Mouse (Mus musculus): ENCODE measurements around the gene Zfp1. TPM values are rescaled to one million over a fixed set of nuclear protein-coding genes. Genes with fewer than 3 reads are reported as not detected.

Zfp1 gene
- polyA plus RNA-seq (2016; fragmentation: Nextera tagmentation; extraction: Ambion mirVana): 24.8 and 26.2 TPM in 2 replicates

GRCm38 (mm10) chr8:111643264-111644141 is at the start of gene Zfp1:
Gene Zfp1, plus strand, starts transcription at chr8:111643401.
- Histone ChIP-seq H3K36me3 (no peaks in the 10 kb centered on the region), H3K27ac (peak within 1 kb of the TSS; percentile 91), H3K9ac (peak within 1 kb of the TSS; percentile 80), H3K9me3 (replicated peaks) (no peaks in the 10 kb centered on the region), H3K4me1 (peaks cover 7% of the 10 kb centered on the region), H3K4me2 (replicated peaks) (peak within 1 kb of the TSS; percentile 56), H3K4me3 (peak within 1 kb of the TSS; percentile 72), H3K27me3 (no peaks in the 10 kb centered on the region)
- ATAC-seq (ENCODE audit: low FRiP score): peak; percentile 98
- 1% methylated on average over 75 of the region's 75 CpGs for WGBS

- Histone ChIP-seq H3K9me3 (replicated peaks) (no peaks in the 10 kb centered on the region), H3K36me3 (no peaks in the 10 kb centered on the region), H3K4me3 (no peak overlapping the region), H3K27me3 (no peaks in the 10 kb centered on the region), H3K4me1 (peaks cover 50% of the 10 kb centered on the region), H3K27ac (no peak overlapping the region), H3K9ac (no peak overlapping the region), H3K4me2 (replicated peaks) (no peak overlapping the region)
- no peak for ATAC-seq (ENCODE audit: low FRiP score)
- 80% methylated on average over 3 of the region's 3 CpGs for WGBS
These were observed 49.0 kb upstream of the Zfp1 start for GRCm38 (mm10) chr8:111594044-111594840.

DNA sequence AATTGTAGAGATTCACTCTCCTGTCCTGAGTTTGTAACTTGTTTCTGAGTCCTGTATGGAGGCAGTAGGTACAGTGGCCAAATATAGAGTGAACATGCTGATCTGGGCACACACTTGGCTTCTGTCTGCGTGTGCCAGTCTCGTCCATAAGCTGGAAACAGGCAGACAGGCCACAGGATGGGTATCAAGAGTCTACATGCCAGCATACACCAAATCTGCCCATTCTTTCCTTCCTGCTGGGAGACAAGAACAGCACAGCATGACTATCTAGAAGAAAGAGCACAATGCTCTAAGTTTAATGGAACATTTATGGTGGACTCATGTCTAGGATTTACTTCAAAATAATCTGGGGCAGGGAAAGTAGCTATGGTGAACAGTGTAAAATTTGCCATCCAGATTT is 48.2 kb upstream of the Zfp1 start:
- Histone ChIP-seq H3K9ac (no peak overlapping the region), H3K36me3 (no peaks in the 10 kb centered on the region), H3K4me3 (no peak overlapping the region), H3K4me1 (peaks cover 50% of the 10 kb centered on the region), H3K27ac (no peak overlapping the region; the same call in 1 of the 2 replicates), H3K27me3 (no peaks in the 10 kb centered on the region), H3K4me2 (replicated peaks) (no peak overlapping the region), H3K9me3 (replicated peaks) (no peaks in the 10 kb centered on the region)
- ATAC-seq (ENCODE audit: low FRiP score): no peak
- WGBS: 96% methylated on average over 2 of the region's 2 CpGs

DNA sequence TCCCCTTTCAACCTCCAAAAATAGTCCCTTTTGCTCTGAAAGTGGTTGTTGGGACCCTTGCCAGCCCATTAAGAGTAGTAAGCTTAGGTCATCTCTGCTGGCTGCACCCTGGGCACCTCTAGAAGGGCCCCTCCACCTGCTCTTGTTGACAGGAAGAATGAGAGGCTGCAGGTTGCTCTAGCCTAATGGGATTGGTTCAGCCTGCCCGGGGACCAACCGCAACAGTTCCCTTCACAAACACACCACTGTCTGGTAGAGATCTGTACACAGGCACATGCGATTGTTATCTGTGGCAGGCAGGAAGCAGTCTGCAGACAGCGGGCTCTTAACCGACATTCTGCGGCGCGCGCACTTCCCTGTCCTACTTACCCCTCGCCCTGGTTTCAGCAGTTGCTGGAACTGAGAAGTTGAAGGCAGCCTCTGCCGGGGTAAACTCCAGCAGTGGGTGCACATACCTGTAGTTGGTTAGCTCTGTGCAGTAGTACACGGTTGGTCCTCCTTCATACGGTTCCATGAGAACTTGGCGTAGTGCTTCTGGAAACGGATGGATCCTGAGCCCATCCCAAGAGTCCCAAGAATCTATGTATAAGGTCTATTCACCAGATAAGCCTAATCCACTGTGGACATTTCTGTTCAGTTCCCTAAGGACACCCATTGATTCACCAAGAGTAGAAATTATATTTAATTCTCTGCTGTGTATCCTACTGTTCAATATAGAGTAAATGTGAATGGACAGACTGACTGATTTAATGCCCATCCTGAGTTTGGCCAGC is 47.3 kb upstream of the Zfp1 start:
- no peak for ATAC-seq (ENCODE audit: low FRiP score)
- Histone ChIP-seq H3K36me3 (no peaks in the 10 kb centered on the region), H3K27ac (peak overlapping the region; percentile 4; the same call in 1 of the 2 replicates), H3K4me1 (peaks cover 50% of the 10 kb centered on the region), H3K4me3 (no peak overlapping the region), H3K9me3 (replicated peaks) (no peaks in the 10 kb centered on the region), H3K4me2 (replicated peaks) (no peak overlapping the region), H3K9ac (no peak overlapping the region), H3K27me3 (no peaks in the 10 kb centered on the region)
- 89% methylated on average over 15 of the region's 15 CpGs for WGBS

- Histone ChIP-seq H3K36me3 (no peaks in the 10 kb centered on the region), H3K4me2 (replicated peaks) (no peak overlapping the region), H3K9me3 (replicated peaks) (no peaks in the 10 kb centered on the region), H3K27me3 (no peaks in the 10 kb centered on the region), H3K4me3 (no peak overlapping the region), H3K9ac (no peak overlapping the region), H3K4me1 (peaks cover 50% of the 10 kb centered on the region), H3K27ac (0 out of 2 replicates have a peak overlapping the region, but pooled peaks have one; percentile 18)
- WGBS: 65% methylated on average over 3 of the region's 3 CpGs
- ATAC-seq (ENCODE audit: low FRiP score): no peak
These were observed 46.7 kb upstream of the Zfp1 start for GRCm38 (mm10) chr8:111596485-111596821.

GRCm38 (mm10) chr8:111597310-111597709 is 45.9 kb upstream of the Zfp1 start:
- no peaks in the 10 kb centered on the region for H3K9me3 ChIP-seq (replicated peaks)
- H3K4me3 ChIP-seq: no peak overlapping the region
- H3K4me1 ChIP-seq: peaks cover 43% of the 10 kb centered on the region
- H3K27ac ChIP-seq: 0 out of 2 replicates have a peak overlapping the region, but pooled peaks have one; percentile 40
- no peak overlapping the region for H3K9ac ChIP-seq
- 64% methylated on average over 1 of the region's 1 CpGs for WGBS
- no peak for ATAC-seq (ENCODE audit: low FRiP score)
- H3K4me2 ChIP-seq (replicated peaks): no peak overlapping the region
- H3K36me3 ChIP-seq: no peaks in the 10 kb centered on the region
- H3K27me3 ChIP-seq: no peaks in the 10 kb centered on the region

GRCm38 (mm10) chr8:111599707-111600444 is 43.3 kb upstream of the Zfp1 start:
- WGBS: 79% methylated on average over 9 of the region's 9 CpGs
- Histone ChIP-seq H3K4me2 (replicated peaks) (no peak overlapping the region), H3K27ac (no peak overlapping the region), H3K36me3 (no peaks in the 10 kb centered on the region), H3K27me3 (no peaks in the 10 kb centered on the region), H3K4me3 (no peak overlapping the region), H3K9ac (no peak overlapping the region), H3K4me1 (peaks cover 22% of the 10 kb centered on the region), H3K9me3 (replicated peaks) (no peaks in the 10 kb centered on the region)
- ATAC-seq (ENCODE audit: low FRiP score): no peak

DNA sequence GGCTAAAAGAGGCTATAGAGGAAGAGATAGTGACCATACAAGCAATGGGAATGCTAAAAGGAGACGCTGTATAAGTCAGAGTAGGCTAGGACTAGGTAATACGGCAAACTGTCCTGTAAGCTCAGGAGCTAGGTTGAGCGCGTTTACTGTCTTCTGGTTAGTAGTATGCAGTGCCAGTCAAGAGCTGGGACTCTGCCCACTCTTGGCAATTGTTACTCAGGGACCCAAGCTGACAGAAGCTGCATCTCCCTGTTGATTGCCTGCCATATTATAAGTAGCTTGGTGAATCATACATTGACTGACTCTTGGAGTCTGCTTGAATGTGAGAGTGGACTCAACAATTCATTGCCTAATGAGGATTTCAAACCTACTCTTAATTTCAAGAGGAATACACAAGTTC is 41.2 kb upstream of the Zfp1 start:
- Histone ChIP-seq H3K4me2 (replicated peaks) (no peak overlapping the region), H3K9me3 (replicated peaks) (no peaks in the 10 kb centered on the region), H3K4me3 (no peak overlapping the region), H3K4me1 (peaks cover 7% of the 10 kb centered on the region), H3K9ac (no peak overlapping the region), H3K36me3 (no peaks in the 10 kb centered on the region), H3K27ac (no peak overlapping the region), H3K27me3 (no peaks in the 10 kb centered on the region)
- ATAC-seq (ENCODE audit: low FRiP score): no peak
- WGBS: 96% methylated on average over 4 of the region's 4 CpGs

- Histone ChIP-seq H3K36me3 (no peaks in the 10 kb centered on the region), H3K4me3 (no peak overlapping the region), H3K27me3 (no peaks in the 10 kb centered on the region), H3K9ac (no peak overlapping the region), H3K27ac (no peak overlapping the region), H3K4me1 (0 out of 2 replicates have a peak, but pooled peaks cover 2% of the 10 kb centered on the region), H3K9me3 (replicated peaks) (no peaks in the 10 kb centered on the region), H3K4me2 (replicated peaks) (no peak overlapping the region)
- 90% methylated on average over 2 of the region's 2 CpGs for WGBS
- no peak for ATAC-seq (ENCODE audit: low FRiP score)
These were observed 38.2 kb upstream of the Zfp1 start for GRCm38 (mm10) chr8:111604986-111605385.

- H3K4me3 ChIP-seq: no peak overlapping the region
- H3K27me3 ChIP-seq: no peaks in the 10 kb centered on the region
- no peak overlapping the region for H3K4me2 ChIP-seq (replicated peaks)
- peaks cover 8% of the 10 kb centered on the region; the same call in 1 of the 2 replicates for H3K36me3 ChIP-seq
- no peak overlapping the region for H3K9ac ChIP-seq
- 0 out of 2 replicates have a peak, but pooled peaks cover 2% of the 10 kb centered on the region for H3K4me1 ChIP-seq
- H3K27ac ChIP-seq: no peak overlapping the region
- WGBS: 87% methylated on average over 9 of the region's 9 CpGs
- no peak for ATAC-seq (ENCODE audit: low FRiP score)
- H3K9me3 ChIP-seq (replicated peaks): no peaks in the 10 kb centered on the region
These were observed 36.2 kb upstream of the Zfp1 start for GRCm38 (mm10) chr8:111606961-111607360.

DNA sequence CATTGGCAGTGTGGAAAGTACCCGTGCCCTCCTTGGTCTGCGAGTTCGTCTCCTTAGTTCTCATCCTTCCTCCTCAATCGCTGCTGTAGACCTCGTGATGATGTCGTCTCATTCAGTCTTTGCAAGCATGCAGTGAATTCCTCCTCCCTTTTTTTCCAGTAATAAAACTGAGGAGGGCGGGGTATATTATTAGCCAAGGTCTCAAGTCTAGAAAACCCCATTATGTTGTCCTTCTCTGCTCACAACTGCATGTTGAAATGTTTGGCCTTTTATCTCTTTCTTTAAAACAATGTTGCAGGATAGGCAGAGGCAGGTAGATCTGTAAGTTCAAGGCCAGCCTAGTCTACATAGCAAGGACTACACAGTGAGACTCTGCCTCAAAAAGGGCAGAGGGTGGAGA is 35.8 kb upstream of the Zfp1 start:
- no peak overlapping the region for H3K4me2 ChIP-seq (replicated peaks)
- ATAC-seq (ENCODE audit: low FRiP score): no peak

More for the DNA sequence above, 35.8 kb upstream of the Zfp1 start:
- Histone ChIP-seq H3K4me3 (no peak overlapping the region), H3K27ac (no peak overlapping the region), H3K9ac (no peak overlapping the region), H3K27me3 (no peaks in the 10 kb centered on the region), H3K36me3 (peaks cover 12% of the 10 kb centered on the region), H3K9me3 (replicated peaks) (no peaks in the 10 kb centered on the region), H3K4me1 (0 out of 2 replicates have a peak, but pooled peaks cover 2% of the 10 kb centered on the region)
- 96% methylated on average over 7 of the region's 7 CpGs for WGBS

Measured in hindbrain, embryonic 12.5 days (tissue).